In the genomic region with DNA sequence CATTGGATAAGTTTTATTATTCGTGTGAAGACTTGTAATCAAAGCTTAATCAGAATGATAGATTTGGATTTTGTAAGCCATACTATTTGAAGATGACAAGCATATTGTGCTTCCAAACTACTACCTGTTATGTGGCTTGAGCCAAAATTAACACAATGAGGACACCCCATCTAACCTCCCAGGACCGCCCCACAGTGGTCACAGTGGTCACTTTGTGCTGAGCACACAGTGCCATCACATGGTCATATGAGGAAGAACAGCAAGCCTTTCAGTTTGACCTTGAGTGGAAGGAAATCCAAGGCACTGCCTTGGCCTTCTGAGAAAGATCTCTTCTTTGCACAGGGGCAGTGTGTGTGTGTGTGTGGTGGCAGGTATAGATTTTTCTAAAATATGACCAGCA, we compare ENCODE assay signal across 8 mouse cellular contexts.
DNase-seq lines count a peak whose midpoint lies in the region; ATAC-seq and TF ChIP-seq lines count a peak whose summit lies in the region.

No protein-coding gene starts in this region.

- H3K36me3 ChIP-seq in embryonic facial prominence, embryonic 14.5 days (ENCODE audit: control insufficient read depth, insufficient read depth, low read length) = no peaks in the 10 kb centered on the region

- DNase-seq in gastrocnemius, adult 2 months = no peak
- DNase-seq in gastrocnemius, adult 8-10 months (ENCODE audit: low spot score in 2 of 2) = no peak
- peak; percentile 3 for DNase-seq in ovary, postnatal 14 days (ENCODE audit: low spot score)
- no peak for DNase-seq in ovary, adult 18-20 months (ENCODE audit: low spot score)
- DNase-seq in embryonic facial prominence, embryonic 14.5 days (ENCODE audit: low spot score) = peak; percentile 12
- DNase-seq in frontal cortex, postnatal 10 days (ENCODE audit: low spot score in 2 of 2) = no peak
- DNase-seq in c-Kit-positive CD71-positive TER-119-positive erythroid progenitor cells, embryonic 14.5 days (ENCODE audit: low spot score) = no peak

- no peak overlapping the region for H3K9ac ChIP-seq in embryonic facial prominence, embryonic 14.5 days (ENCODE audit: low read depth, low read length)

- H3K4me3 ChIP-seq in gastrocnemius, adult 2 months = no peak overlapping the region
- H3K4me3 ChIP-seq in embryonic facial prominence, embryonic 14.5 days (ENCODE audit: low read depth, low read length) = no peak overlapping the region

- H3K9me3 ChIP-seq in embryonic facial prominence, embryonic 14.5 days (ENCODE audit: control insufficient read depth, low read length) = no peaks in the 10 kb centered on the region

- no peak overlapping the region for H3K27ac ChIP-seq in gastrocnemius, adult 2 months
- H3K27ac ChIP-seq in embryonic facial prominence, embryonic 14.5 days (replicated peaks; ENCODE audit: low read depth, low read length) = no peak overlapping the region

- H3K27me3 ChIP-seq in embryonic facial prominence, embryonic 14.5 days (replicated peaks; ENCODE audit: control insufficient read depth, insufficient read depth, low read length) = no peaks in the 10 kb centered on the region

- 57% methylated on average over 2 of the region's 2 CpGs for WGBS in embryonic facial prominence, embryonic 14.5 days

- peak; percentile 67 for TF ChIP-seq CTCF in gastrocnemius, adult 2 months (IDR thresholded peaks at IDR 0.05)

- no peaks in the 10 kb centered on the region for H3K4me1 ChIP-seq in embryonic facial prominence, embryonic 14.5 days (ENCODE audit: control insufficient read depth, insufficient read depth, low read length)

- H3K4me2 ChIP-seq in embryonic facial prominence, embryonic 14.5 days (ENCODE audit: low read depth, low read length) = no peak overlapping the region

- ATAC-seq in embryonic facial prominence, embryonic 14.5 days (ENCODE audit: low read depth) = no peak
- peak; percentile 78 for ATAC-seq in megakaryocyte progenitor cell, adult 5-6 weeks (replicated peaks; ENCODE audit: poor library complexity)

- intact Hi-C loops in gastrocnemius, adult 2 months (cut with DNase I) = no loop called here

Comparison
In these comparisons a context has a peak if more than half of its experiments do, and no peak if none do; other contexts are left out.
1. DNase-seq: peak in ovary, postnatal 14 days (single experiment) and embryonic facial prominence, embryonic 14.5 days (single experiment); none in gastrocnemius, adult 2 months (single experiment), gastrocnemius, adult 8-10 months (0 of 2), ovary, adult 18-20 months (single experiment), frontal cortex, postnatal 10 days (0 of 2) and c-Kit-positive CD71-positive TER-119-positive erythroid progenitor cells, embryonic 14.5 days (single experiment).